Mouse (Mus musculus) heart, postnatal 10 days (tissue): ENCODE measurements around the gene Zfp706. TPM values are rescaled to one million over a fixed set of nuclear protein-coding genes. Genes with fewer than 3 reads are reported as not detected.

Experiments used
- DNase-seq, 2 experiments: peaks; one replicate each; pipeline ENCODE4 v3.0.0; 2021
- intact Hi-C: fragments of 180-260 bp; cut with DNase I; formaldehyde crosslinking; loops from one replicate; pipeline ENCODE4 v1.15.1; 2025
- total RNA-seq, 2 experiments: library from RNA; stranded (reverse); gene quantifications; 2 replicates each; pipeline ENCODE4 v1.2.3; 2021

Zfp706 gene
- total RNA-seq, 2 experiments from 2014 or later, result 216 to 242 TPM

DNA sequence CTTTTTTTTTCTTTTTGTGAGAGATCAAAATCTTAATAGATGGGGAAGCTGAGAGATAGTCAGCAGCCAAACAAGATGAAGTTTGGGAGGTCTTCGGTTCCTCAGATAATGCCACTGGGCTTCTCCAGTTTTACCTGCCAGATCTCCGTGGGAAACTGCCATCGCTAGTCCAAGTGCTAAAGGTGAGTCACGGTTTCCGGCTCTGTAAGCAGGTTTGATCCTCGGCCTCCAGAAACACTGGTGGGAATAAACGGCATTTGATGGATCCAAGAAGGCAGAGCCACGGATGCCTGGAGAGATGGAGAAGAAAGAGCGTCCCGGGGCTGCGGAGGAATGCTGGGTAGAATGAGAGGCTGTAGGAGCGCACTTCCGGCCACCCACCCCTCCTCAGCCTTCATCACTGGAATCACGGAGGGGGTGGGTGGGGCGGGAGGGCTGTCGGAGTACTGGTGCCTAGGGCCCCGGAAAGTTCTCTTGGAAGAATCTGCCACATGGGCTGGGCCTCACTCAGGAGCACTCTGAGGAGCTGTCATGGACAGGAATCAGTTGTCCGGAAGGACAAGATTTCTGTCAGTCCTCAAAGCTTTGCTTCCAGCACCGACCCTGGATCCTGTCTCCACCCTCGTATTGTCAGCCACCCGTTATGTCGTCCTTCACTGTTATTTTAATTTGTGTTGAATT, 58.6 kb downstream of the Zfp706 start:
- DNase-seq, result no peak
- intact Hi-C loops, result no loop called here
